ENCODE assay signal across 22 mouse cellular contexts in genomic region chr3:136434407-136434806, GRCm38 (mm10).
DNase-seq lines count a peak whose midpoint lies in the region; ATAC-seq and TF ChIP-seq lines count a peak whose summit lies in the region.
"Had no signal": no experiment of that assay in that cellular context is flagged by ENCODE, and none has a peak within 500 bp of the region (broad histone marks: within the 10 kb centered on the region; RNA-seq: fewer than 3 reads in every experiment).

No protein-coding gene starts in this region.

- TF ChIP-seq POLR2A in CH12.LX (IDR thresholded peaks at IDR 0.05; ENCODE audit: low read depth, low read length) = no peak

- TF ChIP-seq EP300 in lung, postnatal 0 days (IDR thresholded peaks at IDR 0.05) = no peak
- TF ChIP-seq EP300 in CH12.LX (IDR thresholded peaks at IDR 0.05; ENCODE audit: low read length) = no peak

- no peak for TF ChIP-seq CTCF in kidney, postnatal 0 days (IDR thresholded peaks at IDR 0.05; ENCODE audit: low read depth)
- no peak for TF ChIP-seq CTCF in lung, embryonic 14.5 days (IDR thresholded peaks at IDR 0.05; ENCODE audit: low read depth)
- TF ChIP-seq CTCF in lung, postnatal 0 days (IDR thresholded peaks at IDR 0.05) = no peak
- TF ChIP-seq CTCF in CH12.LX (conservative IDR thresholded peaks at IDR 0.05 in 1 of 2, IDR thresholded peaks at IDR 0.05 in 1 of 2; ENCODE audit: low read depth in 2 of 2, low read length in 2 of 2) = no peak

- no peak overlapping the region for H3K9ac ChIP-seq in kidney, postnatal 0 days (ENCODE audit: low read depth, low read length)
- no peak overlapping the region for H3K9ac ChIP-seq in lung, embryonic 14.5 days
- H3K9ac ChIP-seq in lung, postnatal 0 days (replicated peaks; ENCODE audit: low read depth) = no peak overlapping the region
- H3K9ac ChIP-seq in CH12.LX (ENCODE audit: insufficient read depth, low read depth) = no peak overlapping the region

- in situ Hi-C loops in CH12.LX (cut with MboI; ENCODE audit: low pct_ligation_motif_present, low pct_unique_long_range_greater_than_20kb, low sequenced_read_pairs) = no loop called here

- no peak for ATAC-seq in kidney, postnatal 0 days (replicated peaks; ENCODE audit: low FRiP score, low read depth)
- peak; percentile 62; the same call in 1 of the 2 replicates for ATAC-seq in lung, embryonic 14.5 days (ENCODE audit: insufficient read depth)
- no peak for ATAC-seq in lung, postnatal 0 days
- ATAC-seq: activated CD4-positive, CD25-positive, alpha-beta regulatory T cell, adult 4 months; CD4-positive, CD25-positive, alpha-beta regulatory T cell, adult 4 months; Patski had no signal

- no peak overlapping the region for H3K4me3 ChIP-seq in kidney, postnatal 0 days (replicated peaks; ENCODE audit: low read depth, low read length)
- H3K4me3 ChIP-seq in lung, embryonic 14.5 days (ENCODE audit: low read depth, low read length) = no peak overlapping the region
- no peak overlapping the region for H3K4me3 ChIP-seq in lung, postnatal 0 days (ENCODE audit: low read depth, low read length)
- H3K4me3 ChIP-seq in CH12.LX (replicated peaks in 1 of 3; ENCODE audit: low read depth in 2 of 3, low read length in 2 of 3, poor library complexity in 1 of 3) = no peak overlapping the region

- no peak for TF ChIP-seq RAD21 in CH12.LX (IDR thresholded peaks at IDR 0.05; ENCODE audit: low read depth, low read length)

- DNase-seq in kidney, postnatal 0 days (ENCODE audit: low spot score) = peak; percentile 51
- no peak for DNase-seq in kidney, adult 8-10 months
- peak; percentile 62 for DNase-seq in lung, embryonic 14.5 days
- no peak for DNase-seq in lung, postnatal 14 days
- DNase-seq in lung, postnatal 0 days (ENCODE audit: low spot score) = peak; percentile 21
- DNase-seq in lung, adult 18-20 months = no peak
- no peak for DNase-seq in CH12.LX (ENCODE audit: extremely low read depth)
- DNase-seq in cerebellum, postnatal 10 days = no peak
- DNase-seq: adrenal gland, adult 2 months; adrenal gland, adult 8-10 months; adrenal gland, postnatal 10 days; adrenal gland, postnatal 14 days; adrenal gland, postnatal 25 days; adrenal gland, postnatal 36 days; B cell, adult 2 months; cerebellum, adult 11 months; cerebellum, adult 11-12 months; cerebellum, adult 18-20 months had no signal

- no peaks in the 10 kb centered on the region for H3K4me1 ChIP-seq in kidney, postnatal 0 days (replicated peaks; ENCODE audit: insufficient read depth, low read length)
- no peaks in the 10 kb centered on the region for H3K4me1 ChIP-seq in lung, embryonic 14.5 days (ENCODE audit: insufficient read depth)
- no peaks in the 10 kb centered on the region for H3K4me1 ChIP-seq in lung, postnatal 0 days (ENCODE audit: insufficient read depth, low read depth, low read length)
- H3K4me1 ChIP-seq in CH12.LX (ENCODE audit: control insufficient read depth in 1 of 2, insufficient read depth in 2 of 2) = peaks cover 4 to 9% of the 10 kb centered on the region in 2 experiments; a peak in 3 of 4 replicates

- H3K36me3 ChIP-seq in kidney, postnatal 0 days (ENCODE audit: insufficient read depth, low read length) = no peaks in the 10 kb centered on the region
- H3K36me3 ChIP-seq in lung, embryonic 14.5 days (ENCODE audit: insufficient read depth) = no peaks in the 10 kb centered on the region
- no peaks in the 10 kb centered on the region for H3K36me3 ChIP-seq in lung, postnatal 0 days (ENCODE audit: insufficient read depth, low read length)
- H3K36me3 ChIP-seq in CH12.LX (replicated peaks in 1 of 2; ENCODE audit: control insufficient read depth in 1 of 2, insufficient read depth in 1 of 2, low read length in 1 of 2) = no peaks in the 10 kb centered on the region
- H3K36me3 ChIP-seq: G1E had no signal

- dilution Hi-C loops in CH12.LX (cut with MboI; ENCODE audit: extremely low pct_ligation_motif_present, extremely low pct_unique_long_range_greater_than_20kb, low sequenced_read_pairs) = no loop called here

- H3K27me3 ChIP-seq in kidney, postnatal 0 days (ENCODE audit: insufficient read depth, low read length) = no peaks in the 10 kb centered on the region
- H3K27me3 ChIP-seq in lung, embryonic 14.5 days (ENCODE audit: insufficient read depth, low read length) = no peaks in the 10 kb centered on the region
- H3K27me3 ChIP-seq in lung, postnatal 0 days (replicated peaks; ENCODE audit: insufficient read depth, low read length) = no peaks in the 10 kb centered on the region
- H3K27me3 ChIP-seq in CH12.LX (replicated peaks) = no peaks in the 10 kb centered on the region
- H3K27me3 ChIP-seq: Patski had no signal

- no peaks in the 10 kb centered on the region for H3K9me3 ChIP-seq in kidney, postnatal 0 days (replicated peaks; ENCODE audit: low read length)
- H3K9me3 ChIP-seq in lung, embryonic 14.5 days (ENCODE audit: low read depth, low read length) = no peaks in the 10 kb centered on the region
- no peaks in the 10 kb centered on the region for H3K9me3 ChIP-seq in lung, postnatal 0 days (ENCODE audit: low read length)
- no peaks in the 10 kb centered on the region for H3K9me3 ChIP-seq in CH12.LX (replicated peaks; ENCODE audit: low read length)
- H3K9me3 ChIP-seq: G1E had no signal

- WGBS in kidney, postnatal 0 days = 40% methylated on average over 5 of the region's 5 CpGs
- WGBS in lung, embryonic 14.5 days = 30% methylated on average over 5 of the region's 5 CpGs
- 31% methylated on average over 5 of the region's 5 CpGs for WGBS in lung, postnatal 0 days

- no peak overlapping the region for H3K4me2 ChIP-seq in kidney, postnatal 0 days (ENCODE audit: low read length)
- no peak overlapping the region for H3K4me2 ChIP-seq in lung, embryonic 14.5 days
- no peak overlapping the region for H3K4me2 ChIP-seq in lung, postnatal 0 days (replicated peaks; ENCODE audit: low read depth, low read length)
- peak overlapping the region; percentile 29; the same call in 1 of the 2 replicates for H3K4me2 ChIP-seq in CH12.LX (ENCODE audit: insufficient read depth, low read depth, poor library complexity, severe bottlenecking)

- H3K27ac ChIP-seq in kidney, postnatal 0 days = no peak overlapping the region
- no peak overlapping the region for H3K27ac ChIP-seq in lung, embryonic 14.5 days (ENCODE audit: low read depth)
- H3K27ac ChIP-seq in lung, postnatal 0 days (ENCODE audit: low read length) = no peak overlapping the region
- no peak overlapping the region for H3K27ac ChIP-seq in CH12.LX (ENCODE audit: insufficient read depth, low read depth)

- no peaks in the 10 kb centered on the region for H3K79me2 ChIP-seq in CH12.LX (replicated peaks; ENCODE audit: control insufficient read depth, extremely low read depth, insufficient read depth, poor library complexity, severe bottlenecking)

TF ChIP-seq in CH12.LX, 34 proteins besides CTCF, POLR2A, EP300 and RAD21:
- TF ChIP-seq E2F4 (IDR thresholded peaks at IDR 0.05; ENCODE audit: insufficient replicate concordance, low read depth, low read length) (no peak), MAZ (IDR thresholded peaks at IDR 0.05; ENCODE audit: low read depth, low read length) (no peak), PAX5 (IDR thresholded peaks at IDR 0.05; ENCODE audit: low read length) (no peak)
TF ChIP-seq in CH12.LX: peak in this region for 0.

Comparison
In these comparisons a context has a peak if more than half of its experiments do, and no peak if none do; other contexts are left out.
1. DNase-seq: peak in kidney, postnatal 0 days (single experiment), lung, embryonic 14.5 days (single experiment) and lung, postnatal 0 days (single experiment); none in kidney, adult 8-10 months (0 of 2), lung, postnatal 14 days (single experiment), lung, adult 18-20 months (0 of 2), CH12.LX (single experiment) and cerebellum, postnatal 10 days (0 of 2).